Mouse (Mus musculus) mouse embryonic stem cell (cell line): ENCODE data around the gene Il22ra2.
"Not testable (repeated sequence)": the region's sequence is repeated elsewhere in the genome, so short reads cannot be mapped to it uniquely, and the experiment has no call there.

Experiments used
- in situ Hi-C, 2 experiments: fragments of 300-500 bp; cut with MboI; formaldehyde crosslinking; loops; 1 replicate in 1 of 2; 3 replicates in 1 of 2; pipeline ENCODE4 v1.14.3; 2019 to 2020; ENCODE audit warnings: low sequenced_read_pairs in 2 of 2, low pct_unique_long_range_greater_than_20kb in 1 of 2, mixed read lengths in 1 of 2; ENCODE audit not compliant: unreplicated experiment in 1 of 2

Gene Il22ra2

GRCm38 (mm10) chr10:19598091-19598490, 23.7 kb upstream of the Il22ra2 start:
- in situ Hi-C loops, result no loop called here

DNA sequence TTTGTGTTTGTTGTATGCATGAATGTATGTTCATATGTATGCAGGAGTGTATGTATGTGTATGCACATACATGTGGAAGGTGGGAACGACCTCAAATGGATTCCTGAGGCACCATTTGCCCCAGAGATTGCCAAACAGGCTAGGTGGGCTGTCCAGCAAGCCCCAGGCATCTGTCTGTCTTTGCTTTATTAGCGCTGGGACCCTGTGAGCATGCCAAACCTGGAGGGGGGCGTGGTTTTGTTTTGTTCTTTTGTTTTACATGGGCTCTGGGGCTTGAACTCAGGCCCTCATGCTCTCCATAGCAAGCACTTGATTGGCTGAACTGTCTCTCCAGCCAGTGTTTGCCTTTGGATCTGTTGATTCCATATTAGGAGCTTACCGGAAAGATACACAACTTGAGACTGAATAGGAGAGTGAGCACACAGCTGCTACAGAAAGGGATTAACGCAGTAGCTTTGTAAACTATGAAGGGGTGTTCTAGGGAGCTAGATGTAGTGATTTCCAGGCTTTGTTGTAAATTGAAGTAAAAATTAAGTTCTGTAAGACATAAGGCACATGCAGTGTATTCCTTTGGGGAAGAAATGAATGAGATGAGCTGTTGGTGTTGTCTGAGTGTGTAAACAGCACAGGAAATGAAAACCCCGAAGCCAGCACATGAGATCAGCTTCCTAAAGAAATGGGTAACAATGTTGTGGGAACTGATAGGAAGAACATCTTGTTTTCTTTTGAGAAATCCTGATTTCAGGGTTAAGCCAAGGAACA, 22.3 kb upstream of the Il22ra2 start:
- in situ Hi-C loops, result no loop called here

GRCm38 (mm10) chr10:19600093-19600420, 21.7 kb upstream of the Il22ra2 start:
- in situ Hi-C loops, result no loop called here

DNA sequence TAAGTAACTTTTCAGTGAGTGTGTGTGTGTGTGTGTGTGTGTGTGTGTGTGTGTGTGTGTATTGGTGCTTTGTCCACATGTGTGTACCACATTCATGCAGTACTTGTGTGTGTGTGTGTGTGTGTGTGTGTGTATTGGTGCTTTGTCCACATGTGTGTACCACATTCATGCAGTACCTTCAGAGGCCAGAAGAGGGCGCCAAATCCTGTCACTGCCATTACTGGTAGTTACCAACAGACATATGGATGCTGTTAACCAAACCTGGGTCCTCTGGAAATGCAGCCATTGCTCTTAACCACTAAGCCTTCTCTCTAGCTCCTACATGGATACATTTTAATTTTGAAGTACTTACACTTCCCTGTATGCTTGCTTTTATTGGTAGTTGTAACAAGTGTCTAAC, 20.3 kb upstream of the Il22ra2 start:
- in situ Hi-C loops, result not testable (repeated sequence)

- in situ Hi-C loops, result no loop called here
Measured at GRCm38 (mm10) chr10:19603231-19603630, 18.6 kb upstream of the Il22ra2 start.

DNA sequence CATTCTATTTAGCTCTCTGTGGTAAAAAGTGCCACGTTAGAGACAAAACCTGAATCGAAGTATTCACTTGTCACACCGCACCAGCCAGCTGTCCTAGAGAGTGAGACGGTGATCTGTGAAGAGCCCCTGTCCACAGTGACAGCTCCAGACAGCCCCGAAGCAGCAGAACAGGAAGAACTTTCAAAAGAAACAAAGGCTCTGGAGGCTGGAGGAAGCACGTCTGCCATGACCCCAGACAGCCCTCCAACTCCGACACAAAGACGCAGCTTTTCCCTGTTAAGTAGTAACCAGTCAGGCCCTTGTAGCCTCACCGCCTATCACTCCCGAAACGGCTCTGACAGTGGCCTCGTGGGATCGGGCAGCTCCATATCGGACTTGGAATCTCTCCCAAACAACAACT, 12.7 kb upstream of the Il22ra2 start:
- in situ Hi-C loops, result no loop called here

DNA sequence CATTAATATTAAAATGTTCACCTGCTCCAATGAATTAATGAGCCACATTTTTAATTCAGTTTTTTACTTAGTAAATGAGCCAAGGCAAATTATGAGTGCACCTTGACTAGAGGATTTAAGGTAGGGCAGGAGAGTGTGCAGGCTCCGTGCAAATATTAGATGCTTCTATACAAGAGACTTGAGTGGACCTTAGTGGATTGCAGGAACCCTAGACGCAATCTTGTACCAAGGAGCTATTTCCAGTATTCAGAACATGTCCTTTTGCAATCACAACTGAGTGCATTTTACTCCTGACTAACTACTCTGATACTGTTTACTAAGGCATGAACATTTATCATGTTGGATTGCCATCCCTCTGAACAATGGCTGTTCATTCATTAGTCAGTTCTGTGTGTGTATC, 10.2 kb upstream of the Il22ra2 start:
- in situ Hi-C loops, result no loop called here

- in situ Hi-C loops, result no loop called here
Measured at GRCm38 (mm10) chr10:19613111-19613753, 8.6 kb upstream of the Il22ra2 start.

- in situ Hi-C loops, result no loop called here
Measured at GRCm38 (mm10) chr10:19619736-19620135, 2.1 kb upstream of the Il22ra2 start.

DNA sequence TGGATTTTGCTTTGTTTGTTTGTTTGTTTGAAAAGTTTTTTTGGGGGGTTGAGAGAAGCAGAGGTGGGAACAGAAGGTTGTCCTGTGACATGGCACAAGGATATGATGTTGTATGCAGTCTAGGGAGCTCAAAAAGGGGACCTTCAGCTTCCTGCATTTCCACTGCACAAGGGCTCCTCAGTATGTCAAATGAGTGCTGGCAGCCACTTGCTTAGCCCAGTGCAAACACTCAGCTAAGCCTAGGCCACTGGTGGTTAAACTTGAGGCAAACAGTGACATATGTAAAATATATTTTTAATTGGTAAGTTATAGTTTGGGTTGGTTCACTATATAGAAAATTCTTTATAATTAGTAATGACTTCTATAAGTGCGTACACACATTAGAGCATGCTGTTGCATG, 2.8 kb downstream of the Il22ra2 start:
- in situ Hi-C loops, result no loop called here

GRCm38 (mm10) chr10:19627342-19627741, 5.5 kb downstream of the Il22ra2 start:
- in situ Hi-C loops, result no loop called here

GRCm38 (mm10) chr10:19627748-19628147, 6.0 kb downstream of the Il22ra2 start:
- in situ Hi-C loops, result no loop called here

GRCm38 (mm10) chr10:19631616-19632195, 9.9 kb downstream of the Il22ra2 start:
- in situ Hi-C loops, result no loop called here

- in situ Hi-C loops, result loop anchor here in 1 of 2 experiments (5.0 kb wide), 1 partner anchor 33 kb away; no protein-coding TSS in a partner anchor
Measured at GRCm38 (mm10) chr10:19638851-19639250, 17.1 kb downstream of the Il22ra2 start.

DNA sequence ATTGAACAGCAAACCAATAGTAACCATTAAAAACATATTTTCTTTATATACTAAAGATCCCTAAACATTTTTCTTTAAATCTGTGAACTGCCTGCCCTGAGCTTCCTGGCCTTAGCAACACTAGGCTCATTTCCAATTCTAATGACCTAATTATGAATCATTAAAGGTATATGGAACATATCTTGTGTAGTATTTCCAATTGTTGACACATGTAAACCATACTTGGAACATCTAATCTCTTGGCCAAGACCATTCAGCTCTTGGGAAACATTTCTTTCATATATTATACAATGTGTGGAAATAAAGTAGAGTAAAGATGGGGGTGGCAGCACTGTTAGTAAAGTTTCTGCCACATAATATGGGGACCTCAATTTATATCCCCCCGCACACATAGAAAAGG, 17.8 kb downstream of the Il22ra2 start:
- in situ Hi-C loops, result loop anchor here in 1 of 2 experiments (5.0 kb wide), 1 partner anchor 33 kb away; no protein-coding TSS in a partner anchor

DNA sequence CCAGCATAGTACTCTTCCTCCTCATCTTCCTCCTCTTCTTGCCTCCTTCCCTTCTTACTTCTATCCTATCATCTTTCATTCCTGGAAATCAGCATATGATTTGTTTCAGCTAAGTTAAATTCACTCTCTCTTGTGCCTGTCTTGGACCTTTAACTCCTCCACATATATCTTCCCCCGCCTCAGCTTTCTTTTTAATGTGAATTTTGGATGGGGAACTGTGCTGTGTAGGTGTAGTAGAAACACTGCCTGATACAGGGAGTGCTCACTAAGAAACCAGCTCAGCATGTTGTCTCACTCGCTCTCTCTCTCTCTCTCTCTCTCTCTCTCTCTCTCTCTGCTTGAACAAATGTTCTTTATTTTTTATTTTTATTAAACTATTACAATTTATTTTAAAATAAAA, 23.3 kb downstream of the Il22ra2 start:
- in situ Hi-C loops, result no loop called here

- in situ Hi-C loops, result no loop called here
Measured at GRCm38 (mm10) chr10:19657426-19657825, 35.6 kb downstream of the Il22ra2 start.

DNA sequence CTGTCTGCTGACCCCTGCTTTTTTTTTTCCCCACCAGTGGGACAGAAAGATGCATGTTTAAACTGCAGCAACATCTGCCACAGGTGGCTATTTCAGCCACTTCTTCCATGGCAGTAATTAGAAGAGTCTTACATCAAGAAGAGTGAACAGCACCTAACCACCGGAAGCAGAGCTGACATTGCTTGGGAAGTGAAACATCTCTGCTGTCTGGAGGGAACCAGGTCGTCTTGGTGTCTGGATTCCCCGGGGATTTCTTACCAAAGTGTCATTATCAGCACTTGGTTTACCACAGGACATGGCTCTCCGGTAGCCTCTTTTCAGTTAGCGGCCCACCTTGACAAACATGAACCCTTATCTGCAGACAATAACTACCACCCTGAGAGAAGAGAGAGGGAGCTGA, 38.2 kb downstream of the Il22ra2 start:
- in situ Hi-C loops, result no loop called here

DNA sequence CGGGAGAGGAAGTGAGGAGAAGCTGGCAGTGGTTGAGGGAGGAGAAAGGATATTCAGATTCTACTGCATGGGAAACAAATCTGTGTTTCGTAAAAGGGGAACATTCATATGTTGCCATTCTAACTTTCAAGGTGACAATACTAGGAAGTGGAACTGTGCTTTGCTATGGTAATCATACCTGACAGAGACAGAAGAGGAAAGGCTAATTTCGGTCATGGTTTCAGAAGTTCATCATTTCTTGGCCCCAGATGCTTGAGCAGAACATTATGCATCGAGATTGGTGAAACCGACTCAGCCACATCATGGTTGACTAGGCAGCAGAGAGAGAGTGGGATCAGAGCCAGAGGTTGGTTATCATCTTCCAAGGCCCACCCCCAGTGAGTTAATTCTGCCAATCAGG, 47.2 kb downstream of the Il22ra2 start:
- in situ Hi-C loops, result no loop called here

DNA sequence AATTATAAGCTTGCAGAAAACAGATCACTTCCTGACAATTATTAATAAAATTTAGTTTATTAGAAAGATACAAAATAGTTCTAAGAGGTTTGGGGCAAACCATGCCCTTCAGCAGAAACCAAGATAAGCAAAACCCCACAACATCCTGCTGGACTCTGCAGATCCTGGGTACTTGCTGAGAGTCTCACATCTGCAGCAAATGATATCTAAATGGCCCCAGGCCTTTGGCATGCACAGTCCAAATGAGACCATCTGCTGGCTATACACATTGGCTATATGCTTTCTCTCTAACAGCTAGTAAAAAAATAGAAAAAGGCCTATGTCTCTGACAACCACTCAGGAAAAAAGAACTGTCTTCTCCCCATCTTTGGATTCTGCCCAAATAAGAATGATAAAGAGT, 50.2 kb downstream of the Il22ra2 start:
- in situ Hi-C loops, result loop anchor here in 1 of 2 experiments (5.0 kb wide), 1 partner anchor 35 kb away; no protein-coding TSS in a partner anchor
